Mouse (Mus musculus) intestine, embryonic 15.5 days (tissue): ENCODE data around the gene Ear6. TPM values are rescaled to one million over a fixed set of nuclear protein-coding genes. Genes with fewer than 3 reads are reported as not detected.

Source experiments
- ATAC-seq: fragments of 200-750 bp; cut with Nextera tagmentation; 2 replicates; pipeline ENCODE4 v1.8.0; 2017; ENCODE audit warnings: moderate TSS enrichment, moderate library complexity
- H3K27ac ChIP-seq: fragments of 300-500 bp; sonication (generic); 2 replicates; pipeline ENCODE4 v1.5.1; 2015; ENCODE audit warnings: mild to moderate bottlenecking, inconsistent platforms
- H3K27me3 ChIP-seq: fragments of 300-500 bp; sonication (generic); replicated peaks from 2 replicates; pipeline ENCODE4 v1.6.1; 2015; ENCODE audit warnings: inconsistent platforms
- H3K36me3 ChIP-seq: fragments of 300-500 bp; sonication (generic); 2 replicates; pipeline ENCODE4 v1.6.1; 2015; ENCODE audit warnings: inconsistent platforms
- H3K4me1 ChIP-seq: fragments of 300-500 bp; sonication (generic); replicated peaks from 2 replicates; pipeline ENCODE4 v1.6.1; 2015; ENCODE audit warnings: inconsistent platforms
- H3K4me2 ChIP-seq: fragments of 300-500 bp; sonication (generic); replicated peaks from 2 replicates; pipeline ENCODE4 v1.6.1; 2015; ENCODE audit warnings: mild to moderate bottlenecking, inconsistent platforms
- H3K4me3 ChIP-seq: fragments of 300-500 bp; sonication (generic); replicated peaks from 2 replicates; pipeline ENCODE4 v1.5.1; 2015; ENCODE audit warnings: inconsistent platforms
- H3K9ac ChIP-seq: fragments of 300-500 bp; sonication (generic); 2 replicates; pipeline ENCODE4 v1.6.1; 2015; ENCODE audit warnings: inconsistent platforms
- H3K9me3 ChIP-seq: fragments of 300-500 bp; sonication (generic); 2 replicates; pipeline ENCODE4 v1.6.1; 2016; ENCODE audit warnings: inconsistent platforms
- WGBS: fragments of 180-500 bp; shearing (Covaris S2); methylation state at CpG from one replicate; pipeline ENCODE4 v1.1.7; 2015; 5-methylcytosine and 5-hydroxymethylcytosine counted together
- polyA plus RNA-seq: library from polyadenylated mRNA; unstranded; fragments of >200 nt; fragmentation: Nextera tagmentation; extraction: Ambion mirVana; gene quantifications from 2 replicates; pipeline ENCODE4 v1.2.1, GENCODE M21; 2015

Gene Ear6
- polyA plus RNA-seq, 1 experiment from 2014 or later, result 0.35 TPM

DNA sequence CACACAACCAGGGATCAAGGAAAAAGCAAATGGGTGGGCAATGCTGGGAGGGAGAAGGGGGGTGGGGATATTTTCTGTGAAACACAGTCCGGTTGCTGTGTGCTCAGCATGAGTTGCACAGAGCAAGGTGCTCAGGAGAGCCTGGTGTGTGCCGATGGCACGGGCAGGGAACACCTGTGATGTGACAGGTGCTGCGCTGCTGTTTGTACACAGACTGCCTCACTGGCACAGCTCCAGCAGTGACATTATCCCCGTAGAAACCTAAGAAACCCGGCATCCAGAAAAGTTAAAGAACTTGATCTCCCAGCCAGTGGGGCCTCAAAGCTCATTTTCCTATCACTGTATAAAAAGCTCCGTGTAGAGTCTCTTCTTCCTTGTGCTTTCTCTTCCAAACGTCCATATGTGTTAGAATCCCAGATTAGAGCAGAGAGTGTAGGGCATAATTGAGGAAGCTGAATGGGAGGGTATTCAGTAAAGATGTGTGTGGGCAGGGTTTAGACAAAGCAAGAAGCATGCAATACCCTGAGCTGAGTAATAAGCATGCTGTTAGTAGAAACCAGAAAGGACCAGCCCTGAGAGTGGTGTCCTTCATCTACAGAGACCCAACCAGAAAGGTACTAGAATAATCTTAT, 43.2 kb downstream of the Ear6 start:
- 61% methylated on average over 8 of the region's 8 CpGs for WGBS
- ATAC-seq, result peak; percentile 66

DNA sequence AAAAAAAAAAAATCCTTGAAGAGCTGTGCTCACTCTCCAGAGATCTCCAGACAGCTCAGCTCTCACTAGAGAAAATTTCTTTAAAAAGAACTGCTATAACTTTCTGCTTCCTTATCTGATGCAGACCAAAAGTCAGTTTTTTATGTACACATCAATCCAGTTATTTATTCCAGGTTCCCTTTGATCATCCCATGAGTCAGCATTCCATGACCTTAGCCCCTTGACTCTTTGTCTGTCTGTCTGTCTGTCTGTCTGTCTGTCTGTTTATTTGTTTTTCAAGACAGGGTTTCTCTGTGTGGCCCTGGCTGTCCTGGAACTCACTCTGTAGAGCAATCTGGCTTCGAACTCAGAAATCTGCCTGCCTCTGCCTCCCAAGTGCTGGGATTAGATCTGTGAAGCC, 45.9 kb downstream of the Ear6 start:
- H3K9me3 ChIP-seq, result no peaks in the 10 kb centered on the region
- no peak overlapping the region for H3K4me2 ChIP-seq
- H3K9ac ChIP-seq, result no peak overlapping the region
- 93% methylated on average over 1 of the region's 1 CpGs for WGBS
- H3K4me3 ChIP-seq, result no peak overlapping the region
- no peaks in the 10 kb centered on the region for H3K36me3 ChIP-seq
- no peaks in the 10 kb centered on the region for H3K27me3 ChIP-seq
- ATAC-seq, result no peak
- H3K27ac ChIP-seq, result no peak overlapping the region
- H3K4me1 ChIP-seq, result 0 out of 2 replicates have a peak, but pooled peaks cover 4% of the 10 kb centered on the region

More for the DNA sequence above, 43.2 kb downstream of the Ear6 start:
- Histone ChIP-seq H3K9ac (no peak overlapping the region), H3K4me3 (no peak overlapping the region), H3K36me3 (peaks cover 5% of the 10 kb centered on the region), H3K4me1 (no peaks in the 10 kb centered on the region), H3K9me3 (no peaks in the 10 kb centered on the region), H3K4me2 (no peak overlapping the region), H3K27me3 (no peaks in the 10 kb centered on the region), H3K27ac (no peak overlapping the region)

DNA sequence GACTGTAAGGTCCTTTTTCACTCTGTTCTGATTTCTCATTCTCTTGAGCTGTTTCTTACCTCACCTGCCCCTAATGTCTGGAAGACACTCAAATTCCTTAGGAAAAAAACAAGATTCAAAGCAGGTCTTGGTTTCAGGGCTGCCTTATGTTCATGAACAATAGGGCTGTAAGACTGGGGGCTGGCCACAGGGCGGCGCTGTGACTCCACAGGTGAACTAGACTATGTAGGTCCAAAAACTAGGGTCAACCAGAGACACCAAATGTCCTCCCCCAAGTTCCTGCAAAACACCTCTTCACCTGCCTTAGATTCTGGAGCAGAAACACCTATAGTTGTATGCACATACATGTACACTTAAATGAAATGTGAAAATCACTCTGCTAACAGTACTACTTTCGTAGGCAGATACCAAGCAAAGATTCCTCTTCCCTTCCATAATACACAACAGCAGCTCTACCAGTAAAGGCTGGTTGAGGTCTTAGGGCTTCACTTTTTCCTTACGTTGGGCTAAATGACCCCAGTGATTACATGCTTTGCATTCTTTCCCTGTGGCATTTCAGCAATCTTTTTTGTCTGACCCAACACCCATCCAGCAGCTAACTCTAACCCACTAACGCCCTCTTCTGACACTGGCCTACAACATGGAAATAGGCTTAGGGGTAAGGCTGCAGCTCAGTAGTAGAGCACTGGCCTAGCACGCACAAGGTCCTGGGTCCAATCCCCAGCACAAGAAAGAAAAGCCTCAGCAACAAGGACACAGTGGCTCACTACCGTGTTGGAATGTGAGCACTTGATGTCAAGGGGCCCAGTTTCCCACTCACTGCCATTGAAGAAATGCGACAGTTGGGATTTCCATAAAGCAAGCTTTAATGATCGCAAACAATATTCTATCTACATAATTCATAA, 49.6 kb downstream of the Ear6 start:
- Histone ChIP-seq H3K4me2 (no peak overlapping the region), H3K9me3 (no peaks in the 10 kb centered on the region), H3K9ac (no peak overlapping the region), H3K36me3 (no peaks in the 10 kb centered on the region), H3K4me1 (0 out of 2 replicates have a peak, but pooled peaks cover 4% of the 10 kb centered on the region), H3K27ac (0 out of 2 replicates have a peak overlapping the region, but pooled peaks have one; percentile 2), H3K27me3 (no peaks in the 10 kb centered on the region), H3K4me3 (no peak overlapping the region)
- peak; percentile 65 for ATAC-seq
- WGBS, result 53% methylated on average over 9 of the region's 9 CpGs

DNA sequence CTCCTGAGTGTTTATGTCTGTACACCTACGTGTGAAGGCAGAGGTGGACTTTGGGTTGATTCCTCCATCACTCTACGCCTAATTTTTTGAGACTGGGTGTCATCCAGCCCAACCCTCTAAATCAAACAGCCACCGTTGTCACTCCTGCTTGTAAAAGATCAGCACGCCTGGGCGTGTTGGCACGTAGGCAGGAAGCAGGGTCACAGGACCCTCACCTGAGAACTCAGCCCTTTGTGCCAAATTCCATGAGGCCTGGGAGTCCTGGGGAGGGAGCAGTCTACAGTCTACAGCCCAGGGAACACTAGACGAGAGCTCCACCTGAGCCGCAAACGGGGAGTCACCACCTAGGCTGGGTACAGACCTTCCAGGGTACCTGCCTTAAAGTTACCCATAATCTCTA, 50.3 kb downstream of the Ear6 start:
- Histone ChIP-seq H3K4me3 (no peak overlapping the region), H3K9ac (no peak overlapping the region), H3K4me1 (0 out of 2 replicates have a peak, but pooled peaks cover 4% of the 10 kb centered on the region), H3K36me3 (no peaks in the 10 kb centered on the region), H3K4me2 (no peak overlapping the region), H3K27me3 (no peaks in the 10 kb centered on the region), H3K27ac (no peak overlapping the region), H3K9me3 (no peaks in the 10 kb centered on the region)
- ATAC-seq, result peak; percentile 71
- 72% methylated on average over 9 of the region's 9 CpGs for WGBS

Other genes starting within 250 kb of the Ear6 start
- not detected in 2 replicates for gene Gm17078, start 242.4 kb upstream of the Ear6 start, polyA plus RNA-seq
- gene Gm4181, start 218.0 kb upstream of the Ear6 start, polyA plus RNA-seq, result not detected in 2 replicates
- not detected in 2 replicates for gene Gm17079, start 158.2 kb upstream of the Ear6 start, polyA plus RNA-seq
- gene Gm5800, start 136.5 kb upstream of the Ear6 start, polyA plus RNA-seq, result not detected in 2 replicates
- 2.9 and 3.5 TPM in 2 replicates for gene Ang4, start 80.1 kb upstream of the Ear6 start, polyA plus RNA-seq
- gene AY358078, start 53.7 kb upstream of the Ear6 start, polyA plus RNA-seq, result not detected in 2 replicates
- 45.4 and 45.5 TPM in 2 replicates for gene Mettl17, start 31.1 kb downstream of the Ear6 start, polyA plus RNA-seq
- 0.96 and 1.0 TPM in 2 replicates for gene Slc39a2, start 39.2 kb downstream of the Ear6 start, polyA plus RNA-seq
- 52.2 and 60.1 TPM in 2 replicates for gene Ndrg2, start 60.5 kb downstream of the Ear6 start, polyA plus RNA-seq
- gene Tppp2, start 64.7 kb downstream of the Ear6 start, polyA plus RNA-seq, result not detected in 2 replicates
- not detected in 2 replicates for gene Rnase13, start 69.1 kb downstream of the Ear6 start, polyA plus RNA-seq
- 64.4 and 65.9 TPM in 2 replicates for gene Arhgef40, start 131.0 kb downstream of the Ear6 start, polyA plus RNA-seq
- gene Tmem253, start 162.0 kb downstream of the Ear6 start, polyA plus RNA-seq, result 50.1 and 60.0 TPM in 2 replicates
- 29.7 and 29.8 TPM in 2 replicates for gene Zfp219, start 167.0 kb downstream of the Ear6 start, polyA plus RNA-seq
- gene Olfr221, start 188.8 kb downstream of the Ear6 start, polyA plus RNA-seq, result not detected in 2 replicates